Mouse (Mus musculus) kidney, postnatal 4 days (tissue): ENCODE measurements around the gene Col6a4.

Experiments used
- DNase-seq, 2 experiments: peaks; one replicate each; pipeline ENCODE4 v3.0.0; 2021; ENCODE audit warnings: mixed read lengths in 2 of 2

Gene Col6a4

DNA sequence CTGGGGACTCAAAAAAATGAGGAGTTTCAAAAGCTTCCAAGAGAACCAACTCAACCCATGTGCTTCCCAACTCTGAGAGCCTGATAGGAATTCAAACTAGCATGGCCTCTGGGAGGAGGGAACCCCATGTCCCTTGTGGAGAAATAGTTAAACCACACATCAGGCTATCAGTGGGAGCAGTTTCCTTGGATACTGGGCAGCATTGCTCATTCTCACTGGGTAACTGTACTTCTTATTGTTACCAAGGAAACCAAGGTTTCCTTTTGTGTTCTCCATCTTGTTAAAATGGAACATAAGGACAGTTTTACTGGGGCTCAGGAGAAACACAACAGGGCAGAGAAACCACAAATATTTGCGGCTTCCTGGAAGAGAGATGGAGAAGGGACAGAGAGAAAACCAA is 146.8 kb downstream of the Col6a4 start:
- no peak for DNase-seq

- DNase-seq: no peak
Measured at GRCm38 (mm10) chr9:105947577-105947976, 149.0 kb downstream of the Col6a4 start.
